Mouse (Mus musculus) C2C12 (cell line): ENCODE results near the gene Btbd11. TPM values are rescaled to one million over a fixed set of nuclear protein-coding genes. Genes with fewer than 3 reads are reported as not detected.

Experiments used
- H3K27me3 ChIP-seq: one replicate; pipeline ENCODE4 v1.6.1; 2011; ENCODE audit not compliant: control insufficient read depth, insufficient read depth, insufficient read length
- H3K36me3 ChIP-seq: one replicate; pipeline ENCODE4 v1.6.1; 2011; ENCODE audit not compliant: control insufficient read depth, insufficient read depth
- H3K4me3 ChIP-seq: one replicate; pipeline ENCODE4 v1.5.1; 2011; ENCODE audit warnings: mild to moderate bottlenecking, control low read depth; ENCODE audit not compliant: poor library complexity, insufficient read depth, severe bottlenecking
- H3K79me2 ChIP-seq: one replicate; pipeline ENCODE4 v1.6.1; 2011; ENCODE audit not compliant: control insufficient read depth, insufficient read depth
- H3K79me3 ChIP-seq: one replicate; pipeline ENCODE4 v1.6.1; 2011; ENCODE audit warnings: low read depth, control low read depth
- H3ac ChIP-seq: one replicate; pipeline ENCODE3; 2011; ENCODE audit warnings: low read depth; ENCODE audit not compliant: control insufficient read depth, insufficient read length
- CEBPB ChIP-seq: IDR thresholded peaks from one replicate; pipeline ENCODE4 v1.6.1; 2011; ENCODE audit warnings: low read depth, mild to moderate bottlenecking, control low read depth, moderate library complexity
- CTCF ChIP-seq: IDR thresholded peaks from one replicate; pipeline ENCODE4 v1.5.1; 2011; ENCODE audit not compliant: control insufficient read depth, insufficient read depth, insufficient read length
- FOSL1 ChIP-seq: IDR thresholded peaks from one replicate; pipeline ENCODE4 v1.8.0; 2011; ENCODE audit warnings: mild to moderate bottlenecking, low read length; ENCODE audit not compliant: poor library complexity, insufficient read depth, severe bottlenecking
- MAX ChIP-seq: IDR thresholded peaks from one replicate; pipeline ENCODE4 v1.6.1; 2011; ENCODE audit warnings: mild to moderate bottlenecking, control low read depth
- MYOD1 ChIP-seq: IDR thresholded peaks from one replicate; pipeline ENCODE4 v1.6.1; 2011; ENCODE audit warnings: low read depth; ENCODE audit not compliant: control insufficient read depth, insufficient read length
- MYOG ChIP-seq: IDR thresholded peaks from one replicate; pipeline ENCODE4 v1.6.1; 2011; ENCODE audit not compliant: control insufficient read depth, insufficient read length; ENCODE audit errors: extremely low read depth
- USF1 ChIP-seq: IDR thresholded peaks from one replicate; pipeline ENCODE4 v1.6.1; 2011; ENCODE audit warnings: low read depth, mild to moderate bottlenecking, control low read depth, moderate library complexity
- polyA plus RNA-seq: library from polyadenylated mRNA; unstranded; fragments of >200 nt; fragmentation: generic; extraction: Trizol; gene quantifications from one replicate; pipeline ENCODE4 v1.2.1, GENCODE M21; 2012; ENCODE audit warnings: missing spikeins

Gene Btbd11
- polyA plus RNA-seq, 1 experiment: 11.7 TPM

GRCm38 (mm10) chr10:85509000-85509399 lies 122.4 kb downstream of the Btbd11 start:
- H3K79me3 ChIP-seq: no peaks in the 10 kb centered on the region
- H3K4me3 ChIP-seq: no peak overlapping the region
- no peaks in the 10 kb centered on the region for H3K36me3 ChIP-seq
- H3K79me2 ChIP-seq: no peaks in the 10 kb centered on the region
- H3ac ChIP-seq: no peak overlapping the region
- no peaks in the 10 kb centered on the region for H3K27me3 ChIP-seq
- no peak for TF ChIP-seq FOSL1
- no peak for TF ChIP-seq USF1
- TF ChIP-seq CEBPB: no peak
- no peak for TF ChIP-seq MYOD1
- TF ChIP-seq MYOG: no peak
- no peak for TF ChIP-seq CTCF
- no peak for TF ChIP-seq MAX

- no peak overlapping the region for H3ac ChIP-seq
- no peaks in the 10 kb centered on the region for H3K79me2 ChIP-seq
- no peak for TF ChIP-seq FOSL1
- TF ChIP-seq CTCF: no peak
- no peak for TF ChIP-seq MAX
- no peak for TF ChIP-seq MYOG
- TF ChIP-seq USF1: no peak
- no peak for TF ChIP-seq MYOD1
- no peak for TF ChIP-seq CEBPB
- no peaks in the 10 kb centered on the region for H3K79me3 ChIP-seq
- no peaks in the 10 kb centered on the region for H3K27me3 ChIP-seq
- no peak overlapping the region for H3K4me3 ChIP-seq
- no peaks in the 10 kb centered on the region for H3K36me3 ChIP-seq
These were observed 123.7 kb downstream of the Btbd11 start for GRCm38 (mm10) chr10:85510329-85510728.

- Histone ChIP-seq H3K79me2 (no peaks in the 10 kb centered on the region), H3ac (no peak overlapping the region), H3K4me3 (no peak overlapping the region), H3K36me3 (no peaks in the 10 kb centered on the region), H3K79me3 (no peaks in the 10 kb centered on the region), H3K27me3 (no peaks in the 10 kb centered on the region)
- TF ChIP-seq MYOG (no peak), USF1 (no peak), FOSL1 (no peak), CTCF (no peak), CEBPB (no peak), MYOD1 (no peak), MAX (no peak)
These were observed 126.2 kb downstream of the Btbd11 start for GRCm38 (mm10) chr10:85512808-85513207.

- H3K4me3 ChIP-seq: no peak overlapping the region
- TF ChIP-seq USF1 (no peak), MYOG (no peak), FOSL1 (no peak), MYOD1 (no peak), CTCF (no peak), CEBPB (no peak), MAX (no peak)
- no peaks in the 10 kb centered on the region for H3K79me3 ChIP-seq
- H3K79me2 ChIP-seq: no peaks in the 10 kb centered on the region
- H3K27me3 ChIP-seq: no peaks in the 10 kb centered on the region
- H3K36me3 ChIP-seq: no peaks in the 10 kb centered on the region
- H3ac ChIP-seq: no peak overlapping the region
These were observed 130.9 kb downstream of the Btbd11 start for GRCm38 (mm10) chr10:85517223-85518110.

GRCm38 (mm10) chr10:85518111-85518409 lies 131.4 kb downstream of the Btbd11 start:
- Histone ChIP-seq H3ac (no peak overlapping the region), H3K4me3 (no peak overlapping the region)

GRCm38 (mm10) chr10:85522220-85522760 lies 135.7 kb downstream of the Btbd11 start:
- H3K36me3 ChIP-seq: no peaks in the 10 kb centered on the region
- H3ac ChIP-seq: no peak overlapping the region
- TF ChIP-seq MYOG: no peak
- TF ChIP-seq CEBPB: no peak
- TF ChIP-seq MAX: no peak
- no peak for TF ChIP-seq FOSL1
- no peak for TF ChIP-seq MYOD1
- no peak for TF ChIP-seq USF1
- no peak for TF ChIP-seq CTCF
- H3K79me3 ChIP-seq: no peaks in the 10 kb centered on the region
- no peaks in the 10 kb centered on the region for H3K27me3 ChIP-seq
- H3K79me2 ChIP-seq: no peaks in the 10 kb centered on the region
- H3K4me3 ChIP-seq: no peak overlapping the region

More at GRCm38 (mm10) chr10:85518111-85518409, 131.4 kb downstream of the Btbd11 start:
- Histone ChIP-seq H3K36me3 (no peaks in the 10 kb centered on the region), H3K79me2 (no peaks in the 10 kb centered on the region), H3K79me3 (no peaks in the 10 kb centered on the region), H3K27me3 (no peaks in the 10 kb centered on the region)
- no peak for TF ChIP-seq USF1
- TF ChIP-seq CEBPB: no peak
- no peak for TF ChIP-seq MAX
- TF ChIP-seq MYOD1: no peak
- no peak for TF ChIP-seq MYOG
- TF ChIP-seq CTCF: no peak
